Mouse (Mus musculus): ENCODE measurements around the gene Shmt1. TPM values are rescaled to one million over a fixed set of nuclear protein-coding genes. Genes with fewer than 3 reads are reported as not detected.
"Not testable (repeated sequence)": the region's sequence is repeated elsewhere in the genome, so short reads cannot be mapped to it uniquely, and the experiment has no call there.

The Shmt1 gene
- 1 to 10 TPM; 3.3 to 4.2 TPM for total RNA-seq (2021)

DNA sequence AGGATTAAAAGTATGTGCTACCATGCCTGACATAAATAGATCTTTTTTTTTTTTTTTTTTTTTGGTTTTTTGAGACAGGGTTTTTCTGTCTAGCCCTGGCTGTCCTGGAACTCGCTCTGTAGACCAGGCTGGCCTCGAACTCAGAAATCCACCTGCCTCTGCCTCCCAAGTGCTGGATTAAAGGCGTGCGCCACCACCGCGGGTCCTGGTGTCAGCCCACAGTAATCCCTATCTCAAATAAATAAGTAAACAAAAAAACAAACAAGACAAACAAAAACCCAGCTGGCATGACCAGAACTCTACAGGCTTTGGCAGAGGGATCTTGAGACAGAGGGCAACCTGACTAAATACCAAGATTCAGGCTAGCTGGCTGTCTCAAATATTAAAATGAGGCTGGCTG lies at the start of gene Shmt1:
Shmt1 (minus strand) TSS at position 101 of the 400 bp plus-strand sequence.
- DNase-seq (ENCODE audit: extremely low spot score in 1 of 2, low spot score in 2 of 2); intact Hi-C loops (cut with DNase I): not testable (repeated sequence)

DNA sequence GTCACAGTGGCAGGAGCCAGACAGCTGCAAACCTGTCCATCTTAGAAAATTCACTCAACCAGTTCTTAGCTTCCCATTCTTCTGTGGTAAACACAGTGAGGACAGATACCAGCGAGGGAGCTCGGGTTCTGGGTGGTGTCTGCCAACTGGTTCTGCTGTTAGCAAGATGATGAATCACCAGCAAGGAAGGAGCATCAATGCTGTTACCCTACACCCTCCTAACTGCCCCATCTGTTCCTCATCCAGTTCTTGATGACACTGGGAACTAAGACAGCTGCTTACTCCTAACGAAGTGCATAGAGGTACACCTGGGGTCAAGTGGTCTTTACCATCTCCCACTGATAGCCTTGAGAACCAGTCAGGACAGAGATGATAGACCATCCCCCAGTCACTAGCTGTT lies 45.1 kb upstream of the Shmt1 start:
- intact Hi-C loops (cut with DNase I): no loop called here
- DNase-seq (ENCODE audit: extremely low spot score in 1 of 2, low spot score in 2 of 2): no peak

DNA sequence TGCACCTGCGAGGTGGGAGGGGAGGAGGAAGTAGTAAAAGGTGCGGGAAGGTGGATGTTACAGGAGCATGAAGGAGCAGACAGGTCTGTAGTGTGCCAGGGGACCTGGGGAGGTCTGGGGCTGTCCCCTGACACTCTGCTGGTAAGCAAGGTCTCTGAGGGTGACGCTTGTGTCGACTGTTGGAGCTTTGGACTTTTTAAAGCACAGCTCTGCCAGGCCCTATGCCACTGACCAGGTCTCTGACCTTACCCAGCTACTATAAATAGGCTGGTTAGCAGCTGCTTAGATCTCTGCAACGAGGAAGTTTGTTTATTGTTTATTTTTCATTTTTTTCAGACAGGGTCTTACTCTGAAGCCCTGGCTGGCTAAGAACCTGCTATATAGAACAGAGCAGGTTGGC lies 33.9 kb upstream of the Shmt1 start:
- no peak for DNase-seq (ENCODE audit: extremely low spot score in 1 of 2, low spot score in 2 of 2)
- intact Hi-C loops (cut with DNase I): no loop called here

GRCm38 (mm10) chr11:60843412-60843811 lies 31.9 kb upstream of the Shmt1 start:
- no peak for DNase-seq (ENCODE audit: extremely low spot score in 1 of 2, low spot score in 2 of 2)
- intact Hi-C loops (cut with DNase I): no loop called here

DNA sequence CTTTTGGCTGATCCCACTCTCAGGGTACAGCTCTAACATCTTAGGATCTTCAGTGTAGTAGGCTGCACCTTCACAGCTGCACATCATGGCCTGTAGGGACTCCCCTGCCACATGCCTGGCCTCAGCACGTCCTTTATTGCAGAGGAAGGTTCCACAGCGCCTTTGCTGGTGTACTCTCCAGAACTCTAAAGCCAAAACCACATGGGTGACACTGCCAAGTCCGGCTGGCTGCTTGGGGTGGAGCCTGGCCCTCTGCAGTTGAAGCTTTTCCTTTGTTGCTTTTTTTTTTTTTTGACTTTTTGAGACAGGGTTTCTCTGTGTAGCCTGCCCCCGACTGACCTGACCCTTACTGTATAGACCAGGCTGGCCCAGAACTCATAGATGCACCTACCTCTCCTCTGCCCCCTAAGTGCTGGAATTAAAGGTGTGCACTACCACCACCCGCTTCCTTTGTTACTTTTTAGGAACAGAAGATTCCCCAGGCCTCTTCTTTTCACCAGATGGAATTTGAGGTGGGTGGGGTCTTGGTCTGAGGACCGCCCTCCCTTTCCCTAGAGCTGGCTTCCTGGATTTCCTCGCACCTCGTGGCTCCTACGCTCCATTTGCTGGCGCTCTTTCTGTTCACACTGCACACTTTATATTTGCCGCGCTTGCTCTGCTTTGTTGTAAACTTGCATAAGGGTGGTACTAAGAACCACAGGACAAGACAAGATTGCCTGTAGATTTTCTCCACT lies 30.1 kb upstream of the Shmt1 start:
- DNase-seq (ENCODE audit: extremely low spot score in 1 of 2, low spot score in 2 of 2): no peak
- intact Hi-C loops (cut with DNase I): no loop called here

- no peak for DNase-seq (ENCODE audit: extremely low spot score in 1 of 2, low spot score in 2 of 2)
- intact Hi-C loops (cut with DNase I): no loop called here
Measured at GRCm38 (mm10) chr11:60837644-60838406, 26.3 kb upstream of the Shmt1 start.

GRCm38 (mm10) chr11:60836897-60837296 lies 25.4 kb upstream of the Shmt1 start:
- intact Hi-C loops (cut with DNase I): no loop called here

DNA sequence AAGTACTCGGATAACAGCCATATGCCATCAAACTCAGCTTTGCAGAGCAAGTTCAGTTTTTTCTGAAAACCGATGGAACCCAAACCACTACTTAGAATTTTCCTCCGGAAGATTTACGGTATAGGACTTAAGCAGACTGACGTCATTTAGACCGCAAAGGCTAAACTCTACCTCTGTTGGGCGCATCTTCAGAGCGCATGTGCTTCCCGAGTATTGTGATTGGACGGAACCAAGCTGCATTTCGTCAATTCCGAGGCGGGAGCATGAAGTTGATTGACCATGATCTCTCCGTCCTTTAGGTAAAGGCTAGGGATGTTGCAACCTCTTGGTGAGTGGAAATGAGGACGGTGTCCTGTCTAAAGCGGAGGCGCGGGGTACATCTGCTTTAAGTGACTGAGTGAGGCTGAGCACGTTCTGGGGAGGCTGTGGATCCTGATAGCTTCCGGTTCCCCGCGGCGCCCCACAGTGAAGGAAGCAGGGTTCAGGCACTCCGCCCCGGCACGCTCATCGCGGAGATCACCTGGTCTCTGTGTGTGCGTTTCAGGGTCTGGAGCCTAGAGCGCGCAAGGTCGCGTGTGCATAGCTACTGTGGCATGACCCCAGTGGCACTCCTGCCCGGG lies 19.0 kb upstream of the Shmt1 start, which contains the start of gene Dhrs7b:
Dhrs7b (plus strand) TSS at position 199 of the 620 bp plus-strand sequence.
- intact Hi-C loops (cut with DNase I): loop anchor here (5.0 kb wide), 1 partner anchor 47 kb away; the partner anchor contains the start of gene Tmem11
- peak; percentile 87 to 90 for DNase-seq (ENCODE audit: extremely low spot score in 1 of 2, low spot score in 2 of 2)

More at GRCm38 (mm10) chr11:60836897-60837296, 25.4 kb upstream of the Shmt1 start:
- no peak for DNase-seq (ENCODE audit: extremely low spot score in 1 of 2, low spot score in 2 of 2)

GRCm38 (mm10) chr11:60828903-60829302 lies 17.4 kb upstream of the Shmt1 start:
- DNase-seq (ENCODE audit: extremely low spot score in 1 of 2, low spot score in 2 of 2): no peak
- intact Hi-C loops (cut with DNase I): no loop called here

DNA sequence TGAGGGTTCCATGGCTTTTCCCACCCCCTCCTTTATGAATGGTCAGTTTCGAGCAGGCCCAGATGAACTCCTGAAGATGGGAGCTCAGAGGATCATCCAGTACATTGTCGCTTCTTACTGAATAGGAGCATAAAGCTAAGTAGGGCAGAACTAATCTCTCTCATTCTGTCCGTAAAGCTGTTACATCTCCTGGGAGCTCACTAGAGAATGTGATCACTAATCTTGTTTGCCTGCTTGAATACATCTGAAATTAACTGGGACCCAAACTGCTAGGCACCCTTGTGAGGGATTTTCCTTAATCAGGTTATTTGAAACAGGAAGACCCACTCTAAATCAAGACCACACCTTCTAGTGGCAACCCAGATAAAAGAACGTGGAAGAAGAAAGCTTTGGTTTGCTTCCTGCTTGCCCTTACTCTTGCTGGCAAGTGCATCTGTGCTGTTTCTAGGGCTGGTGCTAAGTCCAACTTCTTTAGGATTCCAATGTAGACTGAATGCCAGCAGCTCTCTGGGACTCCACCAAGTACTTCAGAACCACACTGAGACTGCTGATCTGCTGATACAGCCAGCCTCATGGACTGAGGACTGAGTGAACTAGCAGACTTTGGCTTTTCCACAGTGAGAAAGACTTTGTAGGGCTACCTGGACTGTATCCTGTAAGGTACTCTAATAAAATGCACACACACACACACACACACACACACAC lies 15.9 kb upstream of the Shmt1 start:
- intact Hi-C loops (cut with DNase I): no loop called here
- no peak for DNase-seq (ENCODE audit: extremely low spot score in 1 of 2, low spot score in 2 of 2)

DNA sequence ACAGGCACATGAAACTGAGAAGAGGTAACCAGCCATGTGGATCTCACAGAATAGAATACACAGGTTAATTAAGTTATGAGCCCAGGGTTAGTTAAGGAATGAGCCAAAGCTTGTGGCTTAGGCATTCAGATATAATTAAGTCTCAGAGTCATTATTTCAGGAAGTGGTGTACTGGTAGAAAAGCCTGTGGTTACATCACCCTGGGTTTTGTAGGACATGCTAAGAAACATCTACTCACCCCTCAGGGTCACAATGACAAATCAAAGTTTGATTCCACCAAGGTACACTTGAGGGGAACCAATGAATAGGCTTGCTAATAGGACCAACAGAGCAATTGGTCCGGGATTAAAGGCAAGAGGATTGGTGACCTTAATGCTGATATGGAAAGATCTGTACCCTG lies 15.2 kb upstream of the Shmt1 start:
- DNase-seq (ENCODE audit: extremely low spot score in 1 of 2, low spot score in 2 of 2): no peak
- intact Hi-C loops (cut with DNase I): no loop called here

DNA sequence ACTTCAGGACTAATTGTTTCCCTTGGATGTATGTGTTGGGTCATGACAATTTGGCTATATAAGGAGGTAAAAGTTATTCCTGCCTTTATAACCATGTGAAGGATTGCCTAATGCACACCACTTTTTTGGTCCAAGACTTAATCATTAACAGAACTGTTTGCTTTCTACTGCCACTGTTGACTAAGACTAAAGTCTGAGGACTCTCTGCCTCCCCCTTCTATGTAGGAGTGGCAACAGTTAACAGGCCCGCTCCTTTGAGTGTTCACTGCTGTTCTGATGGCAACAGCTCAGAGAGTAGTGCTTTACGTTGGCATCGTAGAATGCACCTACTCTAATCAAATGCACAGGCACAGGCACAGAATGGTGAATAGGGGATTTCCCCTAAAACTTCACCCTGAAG lies 13.7 kb upstream of the Shmt1 start:
- no peak for DNase-seq (ENCODE audit: extremely low spot score in 1 of 2, low spot score in 2 of 2)
- intact Hi-C loops (cut with DNase I): no loop called here

GRCm38 (mm10) chr11:60823771-60824170 lies 12.3 kb upstream of the Shmt1 start:
- intact Hi-C loops (cut with DNase I): no loop called here
- DNase-seq (ENCODE audit: extremely low spot score in 1 of 2, low spot score in 2 of 2): no peak

DNA sequence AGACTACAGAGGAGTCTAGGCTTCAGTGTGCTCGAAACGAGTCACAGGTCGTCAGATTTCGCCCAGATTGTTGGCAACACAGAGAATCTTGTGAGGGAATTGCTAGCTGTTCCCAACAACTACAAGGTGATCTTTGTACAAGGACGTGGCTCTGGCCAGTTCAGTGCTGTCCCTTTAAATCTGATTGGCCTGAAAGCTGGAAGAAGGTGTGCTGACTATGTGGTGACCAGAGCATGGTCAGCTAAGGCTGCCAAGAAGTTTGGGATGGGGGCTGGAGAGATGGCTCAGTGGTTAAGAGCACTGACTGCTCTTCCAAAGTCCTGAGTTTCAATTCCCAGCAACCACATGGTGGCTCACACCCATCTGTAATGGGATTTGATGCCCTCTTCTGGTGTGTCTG lies 4.9 kb upstream of the Shmt1 start:
- DNase-seq (ENCODE audit: extremely low spot score in 1 of 2, low spot score in 2 of 2): no peak
- intact Hi-C loops (cut with DNase I): no loop called here

DNA sequence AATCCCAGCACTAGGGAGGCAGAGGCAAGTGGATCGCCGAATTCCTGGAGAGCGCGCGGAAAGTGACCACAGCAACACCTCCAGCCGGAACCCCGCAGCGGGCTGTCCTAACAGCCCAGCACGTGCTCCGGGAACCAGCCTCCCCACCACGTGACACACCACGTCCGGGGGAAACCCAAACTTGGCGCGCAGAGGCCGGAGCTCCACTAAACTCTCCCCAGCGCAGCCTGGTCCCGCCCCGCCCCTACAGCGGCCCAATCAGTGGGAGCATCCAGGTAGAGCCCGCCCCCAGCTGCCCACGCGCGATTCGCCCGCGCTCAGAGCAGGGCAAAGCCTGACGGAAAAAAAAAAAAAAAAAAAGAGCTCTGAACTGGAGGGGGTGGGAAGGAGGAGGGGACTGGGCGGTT lies 461 bp downstream of the Shmt1 start:
- peak; percentile 83 to 97 for DNase-seq (ENCODE audit: extremely low spot score in 1 of 2, low spot score in 2 of 2)
- intact Hi-C loops (cut with DNase I): no loop called here

GRCm38 (mm10) chr11:60810046-60810965 lies 1.2 kb downstream of the Shmt1 start:
- intact Hi-C loops (cut with DNase I): no loop called here
- no peak for DNase-seq (ENCODE audit: extremely low spot score in 1 of 2, low spot score in 2 of 2)

- no peak for DNase-seq (ENCODE audit: extremely low spot score in 1 of 2, low spot score in 2 of 2)
- intact Hi-C loops (cut with DNase I): no loop called here
Measured at GRCm38 (mm10) chr11:60809546-60809945, 2.0 kb downstream of the Shmt1 start.

Data from left cerebral cortex, postnatal 10 days (tissue).